Mouse (Mus musculus) brain, embryonic 14.5 days (tissue): ENCODE data around the gene Ppp1r12a.

ENCODE experiments used
- CTCF ChIP-seq: fragments of 200-500 bp; IDR thresholded peaks from 2 replicates; pipeline ENCODE4 v1.5.1; 2012; ENCODE audit warnings: inconsistent platforms, mild to moderate bottlenecking, moderate library complexity, borderline replicate concordance; ENCODE audit not compliant: insufficient read depth, insufficient read length; ENCODE audit errors: extremely low read depth
- POLR2A ChIP-seq: fragments of 200-500 bp; IDR thresholded peaks from 2 replicates; pipeline ENCODE4 v1.6.1; 2012; ENCODE audit warnings: mild to moderate bottlenecking, inconsistent platforms, borderline replicate concordance; ENCODE audit not compliant: poor library complexity, insufficient read depth, insufficient read length, severe bottlenecking; ENCODE audit errors: extremely low read depth

GRCm38 (mm10) chr10:108191381-108191787 lies 29.4 kb downstream of the Ppp1r12a start:
- TF ChIP-seq POLR2A (no peak), CTCF (no peak)
